Mouse (Mus musculus): ENCODE data around the gene Rala.

GRCm38 (mm10) chr13:17843336-17843735, 100.7 kb downstream of the Rala start:
- no peak for TF ChIP-seq GABPA (IDR thresholded peaks at IDR 0.05; ENCODE audit: insufficient replicate concordance, low read depth, low read length)
- TF ChIP-seq SIN3A (IDR thresholded peaks at IDR 0.05; ENCODE audit: low read length), result no peak
- no peak for TF ChIP-seq TCF12 (IDR thresholded peaks at IDR 0.05; ENCODE audit: low read depth, low read length)
- no peak for TF ChIP-seq POLR2A (IDR thresholded peaks at IDR 0.05; ENCODE audit: low read depth, low read length)
- TF ChIP-seq CTCF (conservative IDR thresholded peaks at IDR 0.05 in 1 of 2, IDR thresholded peaks at IDR 0.05 in 1 of 2; ENCODE audit: low read depth in 2 of 2, low read length in 2 of 2), result no peak
- TF ChIP-seq PAX5 (IDR thresholded peaks at IDR 0.05; ENCODE audit: low read length), result no peak
- TF ChIP-seq E2F4 (IDR thresholded peaks at IDR 0.05; ENCODE audit: insufficient replicate concordance, low read depth, low read length), result no peak
- TF ChIP-seq EP300 (IDR thresholded peaks at IDR 0.05; ENCODE audit: low read length), result no peak
- no peak for TF ChIP-seq MAFK (IDR thresholded peaks at IDR 0.05; ENCODE audit: insufficient replicate concordance, low read length)
- TF ChIP-seq POLR2AphosphoS2 (IDR thresholded peaks at IDR 0.05; ENCODE audit: low read depth, low read length), result no peak

Data from CH12.LX (cell line).